8 mouse cellular contexts compared by ENCODE assay signal in the genomic region with DNA sequence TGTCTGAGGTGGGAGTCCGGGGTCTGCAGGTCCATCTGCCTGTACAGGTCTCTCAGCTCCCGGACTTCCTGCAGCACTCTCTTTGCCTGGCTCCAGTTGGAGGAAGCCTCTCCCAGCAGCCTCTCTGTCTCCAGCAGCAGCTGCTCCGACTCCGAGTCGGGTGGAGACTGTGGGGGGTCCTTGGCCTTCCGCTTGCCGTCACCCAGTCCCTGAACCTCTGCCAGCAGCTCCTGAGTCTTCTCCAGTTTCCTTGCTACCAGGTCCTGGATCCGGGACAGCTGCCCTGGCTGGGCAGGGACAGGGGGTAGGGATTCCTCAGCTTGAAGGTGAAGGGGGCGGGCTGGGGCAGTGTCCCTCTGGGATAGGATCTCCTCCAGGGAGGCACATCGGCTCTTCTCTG. TPM values are rescaled to one million over a fixed set of nuclear protein-coding genes. Genes with fewer than 3 reads are reported as not detected.
A peak's percentile ranks its signal among the peaks of the same experiment; 100 is the strongest.
DNase-seq lines count a peak whose midpoint lies in the region; ATAC-seq lines count a peak whose summit lies in the region.
"Had no signal": no experiment of that assay in that cellular context is flagged by ENCODE, and none has a peak within 500 bp of the region (broad histone marks: within the 10 kb centered on the region; RNA-seq: fewer than 3 reads in every experiment).

No protein-coding gene starts in this region.

- H3K4me1 ChIP-seq in intestine, embryonic 16.5 days (ENCODE audit: control insufficient read depth, insufficient read depth, low read length): peaks cover 32% of the 10 kb centered on the region
- H3K4me1 ChIP-seq in liver, embryonic 11.5 days (replicated peaks; ENCODE audit: control insufficient read depth, insufficient read depth, low read length): peaks cover 38% of the 10 kb centered on the region

- H3K9ac ChIP-seq in intestine, embryonic 16.5 days (ENCODE audit: low read depth, low read length): peak overlapping the region; percentile 40
- H3K9ac ChIP-seq in liver, embryonic 11.5 days (ENCODE audit: low read depth, low read length): no peak overlapping the region
- H3K9ac ChIP-seq: hindbrain, embryonic 15.5 days had no signal

- no peak overlapping the region for H3K4me2 ChIP-seq in intestine, embryonic 16.5 days (ENCODE audit: low read depth, low read length)
- H3K4me2 ChIP-seq in liver, embryonic 11.5 days: no peak overlapping the region
- H3K4me2 ChIP-seq: hindbrain, embryonic 15.5 days had no signal

- peaks cover 4% of the 10 kb centered on the region; the same call in 1 of the 2 replicates for H3K36me3 ChIP-seq in intestine, embryonic 16.5 days (ENCODE audit: control insufficient read depth, insufficient read depth, low read length)
- peaks cover 11% of the 10 kb centered on the region for H3K36me3 ChIP-seq in liver, embryonic 11.5 days (ENCODE audit: control insufficient read depth, insufficient read depth, low read length)

- H3K27ac ChIP-seq in intestine, embryonic 16.5 days (ENCODE audit: low read length): peak overlapping the region; percentile 65
- H3K27ac ChIP-seq in liver, embryonic 11.5 days (ENCODE audit: low read depth, low read length): no peak overlapping the region
- H3K27ac ChIP-seq: hindbrain, embryonic 15.5 days had no signal

- WGBS in intestine, embryonic 16.5 days: 54% methylated on average over 10 of the region's 10 CpGs
- WGBS in liver, embryonic 11.5 days: 81% methylated on average over 10 of the region's 10 CpGs

- H3K27me3 ChIP-seq in intestine, embryonic 16.5 days (replicated peaks; ENCODE audit: control insufficient read depth, insufficient read depth, low read length): no peaks in the 10 kb centered on the region
- H3K27me3 ChIP-seq in liver, embryonic 11.5 days (replicated peaks; ENCODE audit: control insufficient read depth, insufficient read depth, low read length): no peaks in the 10 kb centered on the region; the same call in 1 of the 2 replicates
- H3K27me3 ChIP-seq: hindbrain, embryonic 15.5 days had no signal

- no peak overlapping the region for H3K4me3 ChIP-seq in intestine, embryonic 16.5 days (ENCODE audit: low read length)
- H3K4me3 ChIP-seq in liver, embryonic 11.5 days (ENCODE audit: low read depth, low read length): no peak overlapping the region
- H3K4me3 ChIP-seq: hindbrain, embryonic 15.5 days had no signal

- H3K9me3 ChIP-seq in intestine, embryonic 16.5 days (ENCODE audit: control insufficient read depth, low read length): no peaks in the 10 kb centered on the region
- no peaks in the 10 kb centered on the region for H3K9me3 ChIP-seq in liver, embryonic 11.5 days (ENCODE audit: control insufficient read depth, low read length)
- H3K9me3 ChIP-seq: hindbrain, embryonic 15.5 days had no signal

- DNase-seq in ovary, postnatal 36 days (ENCODE audit: low spot score): peak; percentile 50
- no peak for DNase-seq in ovary, postnatal 14 days (ENCODE audit: low spot score)
- DNase-seq in cerebellum, postnatal 25 days: peak; percentile 76 to 85
- peak; percentile 82 to 92 for DNase-seq in lung, postnatal 4 days
- DNase-seq in liver, embryonic 11.5 days (ENCODE audit: low spot score): no peak
- no peak for DNase-seq in embryo, embryonic 10 days (ENCODE audit: low spot score)

- no peak for ATAC-seq in intestine, embryonic 16.5 days
- no peak for ATAC-seq in liver, embryonic 11.5 days (replicated peaks; ENCODE audit: low FRiP score)

RNA-seq across cellular contexts. Expression of a gene that starts 6.8 kb away (rescaled TPM):
- polyA plus RNA-seq in intestine, embryonic 16.5 days (2015; fragmentation: Nextera tagmentation; extraction: Ambion mirVana): 17.3 and 17.7 TPM in 2 replicates
- 21.6 and 22.9 TPM in 2 replicates for polyA plus RNA-seq in liver, embryonic 11.5 days (2014; fragmentation: Nextera tagmentation; extraction: Ambion mirVana)

RNA-seq across cellular contexts. Expression of a gene that starts 59.9 kb away (rescaled TPM):
- 140 and 150 TPM in 2 replicates for polyA plus RNA-seq in intestine, embryonic 16.5 days (2015; fragmentation: Nextera tagmentation; extraction: Ambion mirVana)
- polyA plus RNA-seq in liver, embryonic 11.5 days (2014; fragmentation: Nextera tagmentation; extraction: Ambion mirVana): 110 TPM in 2 replicates

Comparison
In these comparisons a context has a peak if more than half of its experiments do, and no peak if none do; other contexts are left out.
1. DNase-seq: peak in ovary, postnatal 36 days (single experiment), cerebellum, postnatal 25 days (2 of 2) and lung, postnatal 4 days (2 of 2); none in ovary, postnatal 14 days (single experiment), liver, embryonic 11.5 days (single experiment) and embryo, embryonic 10 days (single experiment).